Mouse (Mus musculus): ENCODE measurements around the gene Col18a1.
A peak's percentile ranks its signal among the peaks of the same experiment; 100 is the strongest.

DNA sequence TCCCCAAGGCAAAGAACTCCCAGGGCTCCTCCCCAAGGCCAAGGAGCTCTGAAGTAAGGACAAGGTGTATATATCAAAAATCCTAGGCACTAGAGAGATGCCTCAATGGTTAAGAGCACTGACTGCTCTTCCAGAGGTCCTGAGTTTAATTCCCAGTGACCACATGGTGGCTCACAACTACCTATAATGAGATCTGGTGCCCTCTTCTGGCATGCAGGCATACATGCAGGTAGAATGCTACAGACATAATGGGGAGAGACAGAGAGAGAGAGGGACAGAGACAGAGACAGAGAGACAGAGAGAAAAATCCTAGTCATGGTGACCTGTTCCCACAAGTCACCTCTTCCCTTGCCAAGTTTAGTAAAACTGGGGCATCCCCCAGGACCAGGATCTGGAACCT lies 101.7 kb downstream of the Col18a1 start:
- peak; percentile 18; the same call in 1 of the 2 replicates for TF ChIP-seq ZC3H11A (IDR thresholded peaks at IDR 0.05; ENCODE audit: borderline replicate concordance, low read depth, low read length)
- no peak for TF ChIP-seq HCFC1 (IDR thresholded peaks at IDR 0.05; ENCODE audit: borderline replicate concordance, insufficient read depth, low read length)
- TF ChIP-seq MAFK (IDR thresholded peaks at IDR 0.05; ENCODE audit: insufficient read depth, low read depth, low read length), result no peak
- no peak for TF ChIP-seq CHD2 (IDR thresholded peaks at IDR 0.05; ENCODE audit: low read depth, low read length)
- no peak for TF ChIP-seq ZNF384 (IDR thresholded peaks at IDR 0.05; ENCODE audit: low read depth, low read length)

Data from ES-E14 (cell line).